Mouse (Mus musculus) limb, embryonic 14.5 days (tissue): ENCODE data around the gene Nostrin. TPM values are rescaled to one million over a fixed set of nuclear protein-coding genes. Genes with fewer than 3 reads are reported as not detected.

Experiments
- ATAC-seq: fragments of 200-750 bp; cut with Nextera tagmentation; 2 replicates; pipeline ENCODE4 v1.8.0; 2017; ENCODE audit warnings: low read depth, moderate number of reproducible peaks, moderate TSS enrichment; ENCODE audit not compliant: low FRiP score
- DNase-seq: peaks from one replicate; pipeline ENCODE4 v3.0.0-alpha.2; 2015; ENCODE audit warnings: low spot score
- H3K27ac ChIP-seq: fragments of 300-500 bp; sonication (generic); replicated peaks from 2 replicates; pipeline ENCODE4 v1.5.1; 2014; ENCODE audit warnings: low read depth, mild to moderate bottlenecking, low read length, moderate library complexity, mixed read lengths
- H3K27me3 ChIP-seq: fragments of 300-500 bp; sonication (generic); 2 replicates; pipeline ENCODE4 v1.6.1; 2014; ENCODE audit warnings: low read length, mixed read lengths; ENCODE audit not compliant: control insufficient read depth, insufficient read depth
- H3K36me3 ChIP-seq: fragments of 300-500 bp; sonication (generic); 2 replicates; pipeline ENCODE4 v1.6.1; 2014; ENCODE audit warnings: mild to moderate bottlenecking, low read length, moderate library complexity, mixed read lengths; ENCODE audit not compliant: control insufficient read depth, insufficient read depth
- H3K4me1 ChIP-seq: fragments of 300-500 bp; sonication (generic); 2 replicates; pipeline ENCODE4 v1.6.1; 2014; ENCODE audit warnings: antibody characterized with exemption, low read length, mixed read lengths; ENCODE audit not compliant: control insufficient read depth, insufficient read depth
- H3K4me2 ChIP-seq: fragments of 300-500 bp; sonication (generic); replicated peaks from 2 replicates; pipeline ENCODE4 v1.6.1; 2014; ENCODE audit warnings: low read depth, mild to moderate bottlenecking, low read length, moderate library complexity; ENCODE audit not compliant: severe bottlenecking
- H3K4me3 ChIP-seq: fragments of 300-500 bp; sonication (generic); replicated peaks from 2 replicates; pipeline ENCODE4 v1.5.1; 2014; ENCODE audit warnings: low read length
- H3K9ac ChIP-seq: fragments of 300-500 bp; sonication (generic); 2 replicates; pipeline ENCODE4 v1.6.1; 2014; ENCODE audit warnings: mild to moderate bottlenecking, low read depth, low read length, moderate library complexity; ENCODE audit not compliant: severe bottlenecking
- H3K9me3 ChIP-seq: fragments of 300-500 bp; sonication (generic); 2 replicates; pipeline ENCODE4 v1.6.1; 2016; ENCODE audit warnings: low read length; ENCODE audit not compliant: control insufficient read depth
- POLR2A ChIP-seq: fragments of 200-500 bp; IDR thresholded peaks from 2 replicates; pipeline ENCODE4 v1.8.0; 2012; ENCODE audit warnings: inconsistent platforms, mild to moderate bottlenecking, moderate library complexity, borderline replicate concordance; ENCODE audit not compliant: insufficient read depth, insufficient read length; ENCODE audit errors: extremely low read depth
- WGBS: fragments of 180-500 bp; shearing (Covaris S2); extraction: QIAGEN DNeasy Blood & Tissue Kit; methylation state at CpG from one replicate; pipeline ENCODE4 v1.1.7; 2014; 5-methylcytosine and 5-hydroxymethylcytosine counted together
- polyA plus RNA-seq, 2 experiments: library from polyadenylated mRNA; depleted of rRNA in 1 of 2; stranded (reverse) in 1 of 2; unstranded in 1 of 2; fragments of >200 nt; fragmentation: Nextera tagmentation in 1 of 2; extraction: Ambion mirVana in 1 of 2; gene quantifications; 2 replicates each; pipeline versions ENCODE4 v1.2.1 to v1.2.3; 2012 to 2014

The Nostrin gene
- polyA plus RNA-seq, 2 experiments: 0.45 to 0.80 TPM

GRCm38 (mm10) chr2:69193555-69193954 is 58.0 kb downstream of the Nostrin start:
- DNase-seq (no peak), ATAC-seq (no peak)
- TF ChIP-seq POLR2A: no peak
- Histone ChIP-seq H3K9ac (no peak overlapping the region), H3K27me3 (no peaks in the 10 kb centered on the region), H3K4me2 (no peak overlapping the region), H3K4me3 (no peak overlapping the region), H3K27ac (no peak overlapping the region), H3K4me1 (no peaks in the 10 kb centered on the region), H3K36me3 (peaks cover 30% of the 10 kb centered on the region), H3K9me3 (no peaks in the 10 kb centered on the region)
- 76% methylated on average over 5 of the region's 5 CpGs for WGBS

- peak overlapping the region; percentile 80 for H3K9ac ChIP-seq
- no peaks in the 10 kb centered on the region for H3K27me3 ChIP-seq
- DNase-seq (no peak), ATAC-seq (no peak)
- H3K9me3 ChIP-seq: no peaks in the 10 kb centered on the region
- no peak for TF ChIP-seq POLR2A
- no peak overlapping the region for H3K27ac ChIP-seq
- H3K36me3 ChIP-seq: peaks cover 25% of the 10 kb centered on the region
- peaks cover 3% of the 10 kb centered on the region; the same call in 1 of the 2 replicates for H3K4me1 ChIP-seq
- peak overlapping the region; percentile 77 for H3K4me2 ChIP-seq
- WGBS: 15% methylated on average over 6 of the region's 6 CpGs
- peak overlapping the region; percentile 77 for H3K4me3 ChIP-seq
These were observed 69.6 kb downstream of the Nostrin start for GRCm38 (mm10) chr2:69205185-69205584.

GRCm38 (mm10) chr2:69205791-69206351 is 70.3 kb downstream of the Nostrin start, which contains the start of gene Spc25:
Gene Spc25 (minus strand): TSS chr2:69206194.
- WGBS: 0% methylated on average over 28 of the region's 46 CpGs
- Histone ChIP-seq H3K36me3 (peaks cover 23% of the 10 kb centered on the region), H3K4me3 (peak within 1 kb of the TSS; percentile 77), H3K27me3 (no peaks in the 10 kb centered on the region), H3K9ac (peak within 1 kb of the TSS; percentile 80), H3K27ac (peak within 1 kb of the TSS; percentile 39; the same call in 1 of the 2 replicates), H3K9me3 (no peaks in the 10 kb centered on the region), H3K4me1 (peaks cover 3% of the 10 kb centered on the region; the same call in 1 of the 2 replicates), H3K4me2 (peak within 1 kb of the TSS; percentile 77)
- peak; percentile 97 for DNase-seq
- peak; percentile 70; the same call in 1 of the 2 replicates for TF ChIP-seq POLR2A
- ATAC-seq: peak; percentile 99

- no peak overlapping the region for H3K27ac ChIP-seq
- DNase-seq (no peak), ATAC-seq (0 out of 2 replicates have a peak, but pooled peaks have one; percentile 19)
- H3K27me3 ChIP-seq: no peaks in the 10 kb centered on the region
- 18% methylated on average over 7 of the region's 7 CpGs for WGBS
- peaks cover 17% of the 10 kb centered on the region for H3K36me3 ChIP-seq
- H3K4me3 ChIP-seq: peak overlapping the region; percentile 77
- peak overlapping the region; percentile 0; the same call in 1 of the 2 replicates for H3K9ac ChIP-seq
- peaks cover 3% of the 10 kb centered on the region; the same call in 1 of the 2 replicates for H3K4me1 ChIP-seq
- H3K9me3 ChIP-seq: no peaks in the 10 kb centered on the region
- TF ChIP-seq POLR2A: no peak
- H3K4me2 ChIP-seq: peak overlapping the region; percentile 40
These were observed 70.9 kb downstream of the Nostrin start for GRCm38 (mm10) chr2:69206523-69206922.

GRCm38 (mm10) chr2:69209684-69210083 is 74.1 kb downstream of the Nostrin start:
- Histone ChIP-seq H3K36me3 (no peaks in the 10 kb centered on the region), H3K4me1 (peaks cover 3% of the 10 kb centered on the region; the same call in 1 of the 2 replicates), H3K9me3 (no peaks in the 10 kb centered on the region), H3K27ac (no peak overlapping the region), H3K4me2 (no peak overlapping the region), H3K9ac (no peak overlapping the region), H3K27me3 (no peaks in the 10 kb centered on the region), H3K4me3 (no peak overlapping the region)
- no peak for TF ChIP-seq POLR2A
- DNase-seq (no peak), ATAC-seq (no peak)
- WGBS: 85% methylated on average over 3 of the region's 3 CpGs
